Mouse (Mus musculus) lung, postnatal 4 days (tissue): Measurements from ENCODE around the gene Chaf1b.

Experiments
- DNase-seq, 2 experiments: peaks; one replicate each; pipeline ENCODE4 v3.0.0; 2021

Chaf1b gene

DNA sequence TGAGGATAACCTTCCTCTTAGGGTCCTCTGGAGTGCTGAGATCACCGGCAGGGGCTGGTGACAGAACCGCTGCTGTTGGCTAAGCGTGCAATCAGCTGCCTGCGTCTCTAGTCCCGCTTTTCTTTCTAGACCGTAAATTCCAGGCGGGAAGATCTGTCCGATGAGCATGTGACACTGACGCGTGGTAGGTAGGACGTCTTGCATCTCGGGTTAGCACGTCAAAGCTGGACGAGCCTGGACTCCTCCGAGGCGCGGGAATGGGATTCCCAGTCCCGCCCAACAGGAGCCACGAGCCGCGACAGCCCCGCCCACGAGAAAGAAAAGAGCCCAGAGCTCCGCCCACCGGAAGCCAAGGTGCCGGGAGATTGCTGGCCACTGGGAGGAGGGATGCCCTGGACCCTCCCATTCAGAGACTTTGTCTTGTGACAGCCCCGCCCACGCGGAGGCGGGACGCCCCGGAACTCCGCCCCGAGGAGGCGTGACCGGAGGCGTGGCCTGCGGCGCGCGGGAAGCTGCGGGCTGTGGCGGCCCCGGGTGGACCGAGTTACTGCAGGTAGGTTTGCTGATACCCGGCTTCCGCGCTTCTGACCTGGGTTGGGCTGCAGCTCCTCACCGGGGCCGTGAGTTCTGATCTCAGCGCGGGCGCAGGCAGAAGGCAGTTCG, at the start of gene Chaf1b:
Gene Chaf1b (plus strand): TSS at position 479 of the 663 bp plus-strand sequence.
- DNase-seq, result peak; percentile 97 to 99

DNA sequence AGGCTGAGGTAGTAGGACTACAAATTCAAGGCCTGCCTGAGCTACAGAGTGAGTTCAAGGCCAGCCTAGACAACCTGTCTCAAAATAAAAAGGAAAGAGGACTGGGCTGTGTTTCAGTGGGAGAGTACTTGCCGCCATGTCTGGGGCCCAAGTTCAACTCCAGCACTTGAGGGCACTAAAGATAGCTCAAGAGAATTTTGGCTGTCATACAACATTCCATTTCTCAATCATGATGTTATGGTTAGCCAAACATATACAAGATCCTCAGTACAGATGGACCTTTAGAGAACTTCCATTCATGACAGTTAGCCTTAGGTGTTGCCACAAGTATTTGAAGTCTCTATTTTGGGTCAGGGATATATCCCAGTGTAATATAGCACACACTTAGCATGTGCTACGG, 49.6 kb upstream of the Chaf1b start:
- DNase-seq, result no peak

DNA sequence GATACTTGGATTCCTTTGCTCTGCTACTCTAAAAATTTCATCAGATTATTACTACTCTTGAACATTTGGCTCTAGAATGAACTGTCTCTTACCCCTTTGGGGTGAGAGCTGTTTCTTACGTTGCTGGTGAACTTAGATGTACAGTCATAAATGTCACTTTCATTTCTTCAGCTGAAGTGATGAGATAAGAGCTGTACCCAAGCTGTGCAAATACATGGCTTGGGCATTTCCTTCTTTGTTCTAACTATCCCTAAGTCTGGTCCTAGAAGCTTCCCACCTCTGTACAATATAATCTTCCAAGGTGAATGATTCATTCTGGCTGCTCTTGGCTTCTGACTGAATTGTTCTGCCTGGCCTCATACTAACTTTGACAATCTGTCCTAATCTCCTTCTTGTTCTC, 44.7 kb upstream of the Chaf1b start:
- DNase-seq, result no peak

DNA sequence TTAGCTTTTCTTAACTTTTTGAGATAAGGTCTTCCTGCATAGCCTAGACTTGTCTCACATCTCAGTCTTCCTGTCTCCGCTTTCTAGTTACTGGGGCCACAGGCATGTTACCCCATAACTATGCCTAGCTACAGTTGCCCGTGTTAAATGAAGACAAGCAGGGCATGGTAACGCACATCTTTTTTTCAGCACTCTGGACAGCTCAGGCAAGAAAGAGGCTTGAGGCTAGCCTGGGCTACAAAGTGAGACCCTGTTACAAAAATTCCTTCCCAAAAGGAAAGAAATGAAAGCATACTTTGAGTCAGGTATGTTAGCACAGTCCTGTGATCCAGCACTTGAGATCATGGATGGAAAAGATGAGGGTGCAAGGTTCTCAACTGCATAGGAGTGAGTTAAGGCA, 33.2 kb upstream of the Chaf1b start:
- no peak for DNase-seq

DNA sequence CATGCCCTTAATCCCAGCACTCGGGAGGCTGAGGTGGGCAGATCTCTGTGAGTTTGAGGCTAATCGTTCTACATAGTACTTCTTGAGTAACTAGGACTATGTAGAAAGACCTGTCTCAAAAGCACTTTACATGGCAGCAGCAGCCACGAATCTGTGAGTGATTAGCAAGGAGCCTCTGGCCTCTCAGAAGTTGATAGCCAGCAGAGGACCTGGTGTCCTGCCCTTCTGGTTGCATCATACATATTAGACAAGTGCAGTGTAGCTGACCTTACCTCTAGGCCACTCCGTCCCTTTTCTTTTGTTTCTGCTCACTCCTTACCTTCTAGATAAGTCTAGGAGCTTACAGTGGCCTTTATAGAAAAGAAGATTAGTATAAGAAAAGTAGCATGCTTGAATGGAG, 23.7 kb upstream of the Chaf1b start:
- DNase-seq, result no peak

DNA sequence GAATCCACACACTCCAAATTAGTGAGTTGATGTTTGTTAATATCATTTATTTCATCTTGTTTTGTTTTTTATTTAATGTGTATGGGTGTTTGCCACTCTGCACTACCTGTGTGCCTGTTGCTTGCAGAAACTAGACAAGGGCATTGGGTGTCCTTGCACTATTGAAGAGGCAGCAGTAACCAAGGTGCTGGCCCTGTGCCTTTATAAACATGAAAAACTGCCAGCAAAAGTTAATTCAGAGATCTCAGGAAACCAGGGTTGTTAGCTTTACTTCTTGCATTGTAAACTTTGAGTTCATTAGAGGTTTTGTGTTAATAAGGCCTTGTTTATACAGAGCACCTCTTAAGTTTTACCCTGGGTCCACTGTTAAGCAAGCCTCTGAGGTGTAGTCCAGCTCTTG, 23.0 kb upstream of the Chaf1b start:
- peak in 1 of 2 experiments; percentile 24 for DNase-seq

DNA sequence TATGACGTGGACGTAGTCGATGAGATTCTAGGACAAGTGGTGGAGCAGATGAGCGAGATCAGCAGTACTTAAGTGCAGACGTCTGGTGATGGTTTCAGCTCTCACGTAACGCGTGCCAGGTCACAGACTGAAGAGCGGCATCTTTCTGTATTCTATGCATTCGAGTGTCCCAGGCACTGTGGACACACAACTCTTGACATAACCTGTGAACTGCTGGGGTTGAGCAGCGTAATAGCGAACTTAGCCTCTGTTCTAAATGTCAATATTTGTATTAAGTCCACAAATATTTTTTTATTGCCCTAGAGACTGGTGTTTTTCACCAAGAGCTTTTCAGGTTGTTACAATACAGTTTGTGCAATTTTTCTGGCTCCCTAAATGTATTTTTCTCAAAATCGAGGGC, 8.9 kb upstream of the Chaf1b start:
- no peak for DNase-seq

DNA sequence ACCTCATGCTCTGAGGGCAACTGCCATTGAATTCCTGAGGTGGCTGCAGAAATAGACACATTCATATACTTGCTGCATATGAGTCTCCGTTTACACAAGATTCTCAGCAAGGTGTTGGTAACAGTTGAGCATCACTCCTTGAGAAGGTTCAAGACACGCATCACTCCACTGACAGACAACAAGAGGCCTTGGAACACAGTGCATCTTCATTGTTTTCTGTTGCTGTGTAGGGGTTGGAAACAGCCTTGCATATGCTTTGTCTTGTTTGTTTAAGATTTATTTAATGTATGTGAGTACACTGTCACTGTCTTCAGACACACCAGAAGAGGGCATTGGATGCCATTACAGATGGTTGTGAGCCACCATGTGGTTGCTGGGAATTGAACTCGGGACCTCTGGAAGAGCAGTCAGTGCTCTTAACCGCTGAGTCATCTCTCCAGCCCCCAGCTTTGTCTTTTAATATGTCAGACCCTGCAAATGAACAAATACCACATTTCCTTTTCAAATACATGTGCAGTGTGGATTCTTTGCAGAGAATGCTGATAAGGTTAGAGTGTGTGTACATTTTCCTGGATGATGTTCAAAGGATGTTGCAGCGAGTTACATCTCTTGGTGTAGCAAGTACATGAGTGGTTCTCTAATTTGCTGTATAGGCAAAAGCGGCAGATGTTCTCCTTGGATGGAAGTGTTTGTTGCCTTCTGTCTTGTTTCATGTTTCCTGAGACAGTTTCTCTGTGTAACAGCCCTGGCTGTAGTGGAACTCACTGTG, 5.9 kb upstream of the Chaf1b start:
- DNase-seq, result no peak

DNA sequence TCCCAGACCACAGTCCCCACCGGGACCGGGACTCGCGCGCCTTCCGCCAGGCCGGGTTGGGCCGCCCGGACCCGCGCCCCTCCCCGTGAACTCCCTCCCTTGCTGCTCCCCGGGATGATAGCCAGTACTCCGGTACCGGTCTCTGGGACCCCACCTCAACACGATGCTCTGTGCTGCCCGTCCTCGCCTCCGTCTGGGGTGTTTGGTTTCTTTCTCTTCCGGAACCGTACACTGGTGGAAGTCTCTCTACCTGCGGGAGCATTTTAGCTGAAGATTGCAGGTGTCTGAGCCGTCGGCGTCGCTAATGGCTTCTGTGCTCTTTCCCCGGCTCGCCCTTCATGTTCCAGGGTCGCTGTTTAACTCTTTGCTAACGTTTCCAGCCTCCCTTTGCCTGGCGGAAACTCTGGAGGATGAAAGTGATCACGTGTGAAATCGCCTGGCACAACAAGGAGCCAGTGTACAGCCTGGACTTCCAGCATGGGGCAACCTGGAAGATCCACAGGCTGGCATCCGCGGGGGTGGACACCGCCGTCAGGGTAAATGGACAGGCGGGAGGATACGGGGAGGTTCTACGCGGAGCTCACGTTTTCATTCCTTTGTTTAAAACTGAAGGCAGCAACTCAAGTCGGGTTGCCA, 503 bp downstream of the Chaf1b start:
- DNase-seq, result peak; percentile 32 to 35

DNA sequence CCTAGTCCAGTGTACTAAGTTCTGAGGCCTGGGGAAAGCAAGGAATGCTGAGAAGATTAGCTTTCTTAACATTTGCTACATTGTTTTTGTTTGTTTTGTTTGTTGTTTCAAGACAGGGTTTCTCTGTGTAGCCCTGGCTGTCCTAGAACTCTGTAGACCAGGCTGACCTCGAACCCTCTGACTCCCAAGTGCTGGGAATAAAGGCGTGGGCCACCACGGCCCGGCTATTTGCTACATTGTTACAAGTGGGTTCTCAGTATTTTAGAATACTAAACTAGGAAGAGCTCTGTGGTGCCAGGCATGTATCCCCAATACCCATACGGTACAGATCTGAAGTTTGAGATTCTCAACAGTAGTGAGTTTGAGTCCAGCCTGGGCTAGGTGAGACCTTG, 1.0 kb downstream of the Chaf1b start:
- DNase-seq, result no peak

DNA sequence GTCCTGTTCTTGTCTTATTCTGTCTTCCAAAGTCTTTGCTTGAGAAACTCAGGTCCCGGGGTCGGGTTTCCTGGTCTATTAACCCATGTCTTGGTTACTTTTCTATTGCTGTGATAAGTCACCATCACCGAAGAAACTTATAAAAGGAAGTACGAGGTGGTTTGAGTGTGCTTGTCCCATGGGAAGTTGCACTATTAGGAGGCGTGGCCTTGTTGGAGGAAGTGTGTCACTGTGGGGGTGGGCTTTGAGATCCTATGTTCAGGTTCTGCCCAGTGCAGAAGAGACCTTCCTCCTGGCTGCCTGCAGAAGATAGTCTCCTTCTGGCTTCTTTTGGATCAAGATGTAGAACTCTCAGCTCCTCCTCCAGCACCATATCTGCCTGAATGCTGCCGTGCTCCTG, 4.8 kb downstream of the Chaf1b start:
- DNase-seq, result peak in 1 of 2 experiments; percentile 12

DNA sequence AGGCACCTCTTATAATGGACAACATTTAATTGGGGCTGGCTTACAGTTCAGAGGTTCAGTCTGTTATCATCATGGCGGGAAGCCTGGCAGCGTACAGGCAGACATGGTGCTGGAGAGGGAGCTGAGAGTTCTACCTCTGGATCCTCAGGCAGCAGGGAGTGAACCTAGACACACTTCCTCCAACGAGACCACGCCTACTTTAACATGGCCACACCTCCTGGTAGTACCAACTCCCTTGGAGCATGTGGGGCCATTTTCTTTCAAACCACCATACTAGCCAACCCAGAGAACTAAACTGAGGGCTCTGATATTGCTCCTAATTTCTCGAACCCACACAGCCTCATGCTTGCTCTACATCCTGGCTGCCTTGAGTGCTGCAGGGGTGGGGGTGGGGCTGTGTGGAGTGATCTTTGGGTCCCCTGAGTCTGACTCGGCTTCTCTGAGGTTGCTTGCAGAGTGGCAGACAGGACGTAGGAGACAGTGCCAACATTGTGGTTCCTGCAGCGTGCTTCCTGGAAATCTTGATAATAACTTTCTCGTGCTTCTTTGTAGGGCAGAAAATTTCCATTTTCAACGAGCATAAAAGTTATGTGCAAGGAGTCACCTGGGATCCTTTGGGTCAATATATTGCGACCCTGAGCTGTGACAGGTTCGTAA, 7.4 kb downstream of the Chaf1b start:
- DNase-seq, result peak in 1 of 2 experiments; percentile 4

DNA sequence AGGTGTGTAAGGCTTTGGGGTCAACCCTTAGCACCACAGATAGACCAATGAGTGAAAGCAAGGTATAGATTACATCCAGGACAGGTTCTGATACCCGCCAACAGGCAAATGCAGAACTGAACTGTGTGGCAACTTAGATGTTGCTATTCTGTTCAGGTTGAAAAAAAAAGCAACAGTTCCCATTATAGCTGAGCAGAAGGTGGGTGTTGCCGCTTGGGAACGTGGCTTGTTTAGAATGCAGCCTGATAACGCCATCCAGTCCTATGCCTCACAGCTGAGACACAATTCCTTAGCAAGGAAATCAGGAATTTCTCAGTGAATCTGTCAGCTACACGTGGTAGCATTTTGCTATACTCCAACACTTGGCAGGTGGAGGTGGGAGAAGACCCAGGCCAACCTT, 9.6 kb downstream of the Chaf1b start:
- DNase-seq, result peak in 1 of 2 experiments; percentile 5

DNA sequence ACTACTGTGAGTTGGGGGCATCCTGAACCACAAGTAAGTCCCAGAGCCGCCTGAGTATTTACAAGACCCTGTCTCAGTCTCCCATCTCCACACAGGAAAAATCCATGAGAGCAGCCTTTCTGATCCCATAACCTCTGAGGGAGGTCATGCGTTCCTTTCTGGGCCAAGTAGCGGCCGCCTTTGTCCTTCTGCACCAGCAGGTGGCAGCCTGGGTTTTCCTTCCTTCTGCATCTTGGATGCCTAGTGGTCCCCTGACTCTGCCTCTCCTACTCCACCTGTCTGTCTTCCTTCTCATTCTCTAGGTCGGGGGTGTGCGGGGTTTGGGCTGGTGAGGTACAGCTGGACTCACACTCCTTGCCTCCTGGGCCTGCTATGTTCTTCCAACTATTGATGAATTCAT, 19.3 kb downstream of the Chaf1b start:
- DNase-seq, result peak in 1 of 2 experiments; percentile 16

DNA sequence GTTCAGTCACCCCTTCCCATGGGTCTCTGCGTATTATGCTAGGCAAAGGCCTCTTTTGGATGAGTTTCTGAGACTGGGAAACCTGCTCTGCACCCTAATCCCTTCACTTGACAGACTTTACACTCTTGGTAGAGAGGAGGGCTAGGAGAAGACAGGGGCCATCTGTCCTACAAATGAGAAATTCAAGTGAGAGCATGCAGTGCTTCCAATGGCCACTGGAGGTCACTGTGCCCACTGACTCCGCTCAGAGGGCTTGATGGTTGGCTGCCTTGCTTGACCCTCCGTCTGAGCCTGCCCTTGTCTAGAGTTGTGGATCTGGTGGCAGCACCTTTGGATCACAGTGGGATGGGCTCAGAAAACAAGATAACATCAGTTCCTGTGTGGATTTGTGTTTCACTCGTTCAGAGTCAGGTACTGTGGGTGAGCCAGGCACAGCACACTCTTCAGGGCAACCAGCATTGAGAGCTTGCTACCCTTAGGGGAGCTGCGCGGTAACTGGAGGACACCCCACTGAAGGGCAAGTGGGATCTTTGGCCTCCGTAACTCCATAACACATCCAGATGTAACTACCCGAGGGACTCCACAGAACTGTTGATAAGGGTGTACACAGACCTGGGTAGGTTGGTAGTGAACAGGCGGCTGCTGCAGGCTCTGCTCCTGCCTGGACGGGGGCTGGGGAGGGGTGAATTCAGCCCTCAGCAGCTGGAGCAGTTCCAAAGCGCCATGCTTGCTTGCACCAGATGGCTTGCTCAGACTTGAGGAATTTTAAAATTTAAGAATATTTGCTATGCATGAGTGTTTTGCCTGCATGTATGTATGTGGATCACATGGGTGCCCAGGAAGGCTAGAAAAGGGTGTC, 22.7 kb downstream of the Chaf1b start:
- DNase-seq, result peak; percentile 55 to 69

DNA sequence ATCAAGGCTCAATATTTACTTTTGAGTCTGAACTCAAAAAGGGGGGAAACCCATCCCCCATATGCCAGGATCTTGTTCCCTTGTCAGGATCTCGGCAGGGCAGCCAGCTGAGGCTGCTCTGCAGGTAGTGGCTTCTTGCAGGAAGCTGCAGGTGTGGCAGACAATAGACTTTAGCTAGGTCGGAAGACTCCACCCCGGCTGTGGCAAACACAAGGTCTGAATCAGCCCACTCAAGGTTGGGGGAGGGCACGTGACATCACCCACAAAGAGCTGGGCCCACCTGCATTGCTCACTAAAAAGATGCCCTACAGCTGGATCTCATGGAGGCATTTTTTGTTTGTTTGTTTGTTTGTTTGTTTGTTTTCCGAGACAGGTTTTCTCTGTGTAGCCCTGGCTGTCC, 24.1 kb downstream of the Chaf1b start:
- no peak for DNase-seq

DNA sequence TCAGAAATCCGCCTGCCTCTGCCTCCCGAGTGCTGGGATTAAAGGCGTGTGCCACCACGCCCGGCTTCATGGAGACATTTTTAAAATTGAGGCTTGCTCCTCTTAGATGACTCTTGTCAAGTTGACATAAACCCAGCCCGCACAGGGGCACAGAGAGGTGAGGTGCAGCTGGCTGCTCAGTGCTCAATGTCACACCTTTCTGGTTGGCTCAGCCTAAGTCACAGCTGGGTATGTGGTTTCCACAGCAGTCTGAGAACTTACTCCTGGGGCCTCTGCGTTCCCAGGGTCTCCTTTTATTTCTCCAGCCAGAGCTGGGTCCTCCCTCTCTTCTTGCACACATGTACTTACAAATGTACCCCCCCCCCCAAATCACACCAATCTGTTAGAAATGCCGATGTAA, 24.5 kb downstream of the Chaf1b start:
- DNase-seq, result no peak

DNA sequence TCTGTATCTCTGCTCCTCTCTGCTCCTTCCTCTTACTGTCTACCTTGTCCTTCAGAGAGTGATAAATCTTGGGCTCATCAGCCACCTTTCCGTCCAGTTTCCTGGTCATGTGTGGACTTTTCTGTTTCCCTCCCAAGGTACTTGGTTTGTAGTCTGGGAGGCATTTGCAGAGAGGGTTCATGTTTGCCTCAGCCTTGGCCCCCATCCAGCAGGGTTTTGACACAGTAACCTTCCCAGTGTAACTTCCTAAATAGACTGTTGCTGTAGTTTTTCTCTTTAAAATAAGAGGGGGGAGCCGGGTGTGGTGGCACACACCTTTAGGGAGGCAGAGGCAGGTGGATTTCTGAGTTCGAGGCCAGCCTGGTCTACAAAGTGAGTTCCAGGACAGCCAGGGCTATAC, 26.2 kb downstream of the Chaf1b start:
- DNase-seq, result no peak

DNA sequence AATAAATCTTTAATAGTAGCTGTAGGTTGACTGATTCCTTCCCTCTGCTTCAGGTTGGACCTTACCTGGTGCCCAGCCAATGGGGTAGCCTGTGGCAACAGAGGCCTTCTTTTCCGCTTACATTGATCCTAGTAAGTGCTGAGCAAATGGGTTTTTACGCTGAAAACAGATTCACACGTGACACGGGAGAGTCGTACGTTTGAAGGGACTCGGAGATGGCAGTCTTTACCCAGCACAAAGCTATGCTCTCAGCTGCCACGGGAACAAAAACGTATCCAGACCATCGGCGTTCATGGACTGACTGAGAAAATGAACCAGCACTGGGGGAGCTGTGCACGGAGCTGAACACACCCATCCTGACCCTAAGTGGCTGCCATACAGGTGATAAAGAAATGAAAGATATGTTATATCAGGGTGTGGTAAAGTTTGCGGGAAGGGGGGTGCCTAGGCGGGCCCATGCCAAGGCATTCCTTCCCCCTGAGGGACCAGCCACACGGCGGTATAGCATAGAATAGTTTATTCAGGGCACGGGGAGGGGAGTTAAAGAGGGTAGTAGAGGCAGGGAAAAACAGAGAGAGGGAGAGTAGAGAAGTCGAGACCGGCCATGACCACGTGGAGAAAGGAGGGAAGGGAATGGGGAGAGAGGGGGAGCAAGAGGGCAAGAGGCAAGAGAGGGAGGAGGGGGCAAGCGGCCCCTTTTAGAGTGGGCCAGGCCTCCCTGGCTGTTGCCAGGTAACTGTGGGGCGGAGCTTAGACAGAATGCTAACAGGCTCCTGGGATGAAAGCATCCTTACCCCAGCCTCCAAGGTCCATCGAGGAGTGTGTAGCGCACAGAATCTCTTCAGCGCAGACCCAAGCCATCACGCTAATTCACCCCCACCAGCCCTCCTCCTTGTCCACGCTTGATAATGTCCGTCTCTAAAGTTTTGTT, 27.3 kb downstream of the Chaf1b start:
- no peak for DNase-seq

DNA sequence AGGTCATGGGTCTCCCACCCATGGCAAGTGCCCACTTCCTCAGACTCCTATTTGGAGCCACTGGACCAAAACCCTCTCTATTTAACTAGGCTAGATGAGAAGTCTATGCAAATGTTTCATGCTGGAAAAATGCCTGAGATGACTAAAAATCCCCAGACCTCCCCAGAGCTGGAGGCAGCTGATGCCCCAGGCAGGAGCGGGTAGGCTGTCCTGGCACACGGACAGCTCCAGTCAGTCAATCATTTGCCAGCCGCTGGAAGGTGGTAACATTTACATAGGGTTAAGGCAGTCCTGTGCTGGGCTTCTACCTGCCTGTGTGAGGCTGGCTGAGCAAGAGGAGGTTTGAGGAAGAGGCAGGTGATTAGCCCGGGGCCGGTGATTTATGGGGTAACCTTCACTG, 28.5 kb downstream of the Chaf1b start:
- DNase-seq, result no peak

DNA sequence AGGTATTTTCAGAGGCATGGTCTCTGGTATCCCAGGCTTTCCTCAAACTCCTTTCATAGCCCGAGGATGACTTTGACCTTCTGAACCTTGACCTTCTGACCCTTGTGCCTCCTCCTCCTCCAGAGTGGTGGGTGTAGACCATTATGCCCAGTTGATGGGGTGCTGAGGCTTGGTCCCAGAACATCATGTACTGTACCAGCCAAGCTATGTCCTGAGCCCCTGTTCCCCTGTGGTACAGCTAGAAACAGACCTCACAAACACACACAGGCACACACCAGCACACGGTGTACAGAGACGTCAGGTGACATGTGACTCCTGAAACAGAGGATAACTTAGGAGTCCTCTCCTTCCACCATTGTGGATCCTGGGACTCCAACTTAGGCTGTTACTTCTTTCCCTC, 29.1 kb downstream of the Chaf1b start:
- no peak for DNase-seq
